Mouse (Mus musculus): ENCODE measurements at regions not wholly inside any gene's neighbourhood (a gene's known extent, or its start where the extent isn't known, plus 50 kb on each side); places are given as distances from the start of the nearest gene placed in this dataset.
"Not testable (repeated sequence)": the region's sequence is repeated elsewhere in the genome, so short reads cannot be mapped to it uniquely, and the experiment has no call there.

- peak; percentile 28 for DNase-seq (ENCODE audit: low read depth, low spot score)
Observed at GRCm38 (mm10) chr14:113838237-113838636, 523.8 kb downstream of the Tpm3-rs7 start.

GRCm38 (mm10) chr14:113847836-113848235 lies 533.4 kb downstream of the Tpm3-rs7 start:
- not testable (repeated sequence) for DNase-seq (ENCODE audit: low read depth, low spot score)

- no peak for DNase-seq (ENCODE audit: low read depth, low spot score)
Observed at GRCm38 (mm10) chr14:113852988-113853387, 538.6 kb downstream of the Tpm3-rs7 start.

- DNase-seq (ENCODE audit: low read depth, low spot score): no peak
Observed at GRCm38 (mm10) chr14:113867123-113868019, 553.0 kb downstream of the Tpm3-rs7 start.

GRCm38 (mm10) chr14:113883581-113883980 lies 569.2 kb downstream of the Tpm3-rs7 start:
- DNase-seq (ENCODE audit: low read depth, low spot score): no peak

GRCm38 (mm10) chr14:113886925-113887871 lies 572.8 kb downstream of the Tpm3-rs7 start:
- DNase-seq (ENCODE audit: low read depth, low spot score): no peak

- no peak for DNase-seq (ENCODE audit: low read depth, low spot score)
Observed at GRCm38 (mm10) chr14:113930779-113931178, 616.4 kb downstream of the Tpm3-rs7 start.

GRCm38 (mm10) chr14:113933841-113934240 lies 619.4 kb downstream of the Tpm3-rs7 start:
- DNase-seq (ENCODE audit: low read depth, low spot score): no peak

All from forelimb bud, embryonic 11.5 days (tissue).